Mouse (Mus musculus) intestine, postnatal 0 days (tissue): ENCODE data around the gene Foxf1. TPM values are rescaled to one million over a fixed set of nuclear protein-coding genes. Genes with fewer than 3 reads are reported as not detected.

Source experiments
- ATAC-seq: fragments of 200-750 bp; cut with Nextera tagmentation; 2 replicates; pipeline ENCODE4 v1.8.0; 2017; ENCODE audit warnings: mild to moderate bottlenecking, moderate TSS enrichment, moderate library complexity
- H3K27ac ChIP-seq: fragments of 300-500 bp; sonication (generic); 2 replicates; pipeline ENCODE4 v1.5.1; 2014; ENCODE audit warnings: mild to moderate bottlenecking, low read depth, low read length, moderate library complexity
- H3K27me3 ChIP-seq: fragments of 300-500 bp; sonication (generic); replicated peaks from 2 replicates; pipeline ENCODE4 v1.6.1; 2014; ENCODE audit warnings: low read length, mixed read lengths; ENCODE audit not compliant: control insufficient read depth, insufficient read depth
- H3K36me3 ChIP-seq: fragments of 300-500 bp; sonication (generic); 2 replicates; pipeline ENCODE4 v1.6.1; 2014; ENCODE audit warnings: mild to moderate bottlenecking, moderate library complexity; ENCODE audit not compliant: control insufficient read depth, insufficient read depth
- H3K4me1 ChIP-seq: fragments of 300-500 bp; sonication (generic); replicated peaks from 2 replicates; pipeline ENCODE4 v1.6.1; 2014; ENCODE audit warnings: antibody characterized with exemption, low read length, mixed read lengths; ENCODE audit not compliant: control insufficient read depth, insufficient read depth
- H3K4me2 ChIP-seq: fragments of 300-500 bp; sonication (generic); replicated peaks from 2 replicates; pipeline ENCODE4 v1.6.1; 2014; ENCODE audit warnings: low read depth, mild to moderate bottlenecking, moderate library complexity
- H3K4me3 ChIP-seq: fragments of 300-500 bp; sonication (generic); 2 replicates; pipeline ENCODE4 v1.5.1; 2014; ENCODE audit warnings: low read depth, low read length
- H3K9ac ChIP-seq: fragments of 300-500 bp; sonication (generic); 2 replicates; pipeline ENCODE4 v1.6.1; 2014; ENCODE audit warnings: mild to moderate bottlenecking, low read depth, low read length
- H3K9me3 ChIP-seq: fragments of 300-500 bp; sonication (generic); 2 replicates; pipeline ENCODE4 v1.6.1; 2016; ENCODE audit warnings: mixed run types; ENCODE audit not compliant: control insufficient read depth
- CTCF ChIP-seq: sonication (generic); IDR thresholded peaks from 2 replicates; pipeline ENCODE4 v1.5.1; 2016; ENCODE audit warnings: low read depth, mild to moderate bottlenecking, control low read depth, antibody characterized with exemption, moderate library complexity
- WGBS: fragments of 180-500 bp; shearing (Covaris S2); extraction: QIAGEN DNeasy Blood & Tissue Kit; methylation state at CpG from one replicate; pipeline ENCODE4 v1.1.7; 2014; 5-methylcytosine and 5-hydroxymethylcytosine counted together
- polyA plus RNA-seq: library from polyadenylated mRNA; unstranded; fragments of >200 nt; fragmentation: Nextera tagmentation; extraction: Ambion mirVana; gene quantifications from 2 replicates; pipeline ENCODE4 v1.2.1, GENCODE M21; 2015

Foxf1 gene
- polyA plus RNA-seq, 1 experiment from 2014 or later, result 50.1 TPM

- peak overlapping the region; percentile 84 for H3K4me2 ChIP-seq
- H3K4me3 ChIP-seq, result peak overlapping the region; percentile 65
- H3K36me3 ChIP-seq, result no peaks in the 10 kb centered on the region
- under 1% methylated on average over 49 of the region's 49 CpGs for WGBS
- H3K27me3 ChIP-seq, result peaks cover 94% of the 10 kb centered on the region
- no peak for ATAC-seq
- H3K9ac ChIP-seq, result peak overlapping the region; percentile 75
- H3K9me3 ChIP-seq, result no peaks in the 10 kb centered on the region
- no peaks in the 10 kb centered on the region for H3K4me1 ChIP-seq
- peak overlapping the region; percentile 87 for H3K27ac ChIP-seq
- no peak for TF ChIP-seq CTCF
Measured at GRCm38 (mm10) chr8:121080361-121081090, 3.7 kb upstream of the Foxf1 start.

GRCm38 (mm10) chr8:121081398-121081797 lies 2.8 kb upstream of the Foxf1 start:
- Histone ChIP-seq H3K9me3 (no peaks in the 10 kb centered on the region), H3K27me3 (peaks cover 96% of the 10 kb centered on the region), H3K4me1 (no peaks in the 10 kb centered on the region), H3K4me3 (peak overlapping the region; percentile 65), H3K27ac (peak overlapping the region; percentile 87), H3K9ac (peak overlapping the region; percentile 75), H3K36me3 (no peaks in the 10 kb centered on the region), H3K4me2 (peak overlapping the region; percentile 84)
- 7% methylated on average over 7 of the region's 7 CpGs for WGBS
- no peak for TF ChIP-seq CTCF
- ATAC-seq, result no peak

- H3K4me1 ChIP-seq, result no peaks in the 10 kb centered on the region
- peak overlapping the region; percentile 75 for H3K9ac ChIP-seq
- peak overlapping the region; percentile 84 for H3K4me2 ChIP-seq
- H3K36me3 ChIP-seq, result no peaks in the 10 kb centered on the region
- H3K27ac ChIP-seq, result peak overlapping the region; percentile 87
- ATAC-seq, result no peak
- no peaks in the 10 kb centered on the region for H3K9me3 ChIP-seq
- WGBS, result 1% methylated on average over 54 of the region's 57 CpGs
- TF ChIP-seq CTCF, result no peak
- peaks cover 91% of the 10 kb centered on the region for H3K27me3 ChIP-seq
- peak overlapping the region; percentile 65 for H3K4me3 ChIP-seq
Measured at GRCm38 (mm10) chr8:121082218-121083092, 1.7 kb upstream of the Foxf1 start.

- peak overlapping the region; percentile 87 for H3K27ac ChIP-seq
- ATAC-seq, result peak; percentile 56
- peak overlapping the region; percentile 84 for H3K4me2 ChIP-seq
- H3K9ac ChIP-seq, result peak overlapping the region; percentile 75
- H3K36me3 ChIP-seq, result no peaks in the 10 kb centered on the region
- H3K4me1 ChIP-seq, result no peaks in the 10 kb centered on the region
- peak overlapping the region; percentile 65 for H3K4me3 ChIP-seq
- no peak for TF ChIP-seq CTCF
- H3K27me3 ChIP-seq, result peaks cover 86% of the 10 kb centered on the region
- H3K9me3 ChIP-seq, result no peaks in the 10 kb centered on the region
- WGBS, result under 1% methylated on average over 89 of the region's 89 CpGs
Measured at GRCm38 (mm10) chr8:121083093-121083935, 872 bp upstream of the Foxf1 start.

- Histone ChIP-seq H3K4me3 (peak overlapping the region; percentile 65), H3K27me3 (peaks cover 87% of the 10 kb centered on the region), H3K36me3 (no peaks in the 10 kb centered on the region), H3K4me2 (peak overlapping the region; percentile 84), H3K9ac (peak overlapping the region; percentile 75), H3K4me1 (no peaks in the 10 kb centered on the region), H3K27ac (peak overlapping the region; percentile 87), H3K9me3 (no peaks in the 10 kb centered on the region)
- ATAC-seq, result no peak; the same call in 1 of the 2 replicates
- 0% methylated on average over 10 of the region's 27 CpGs for WGBS
- TF ChIP-seq CTCF, result no peak
Measured at GRCm38 (mm10) chr8:121083936-121084209, 313 bp upstream of the Foxf1 start.

GRCm38 (mm10) chr8:121085011-121085410 lies 825 bp downstream of the Foxf1 start:
- peak overlapping the region; percentile 87 for H3K27ac ChIP-seq
- H3K4me1 ChIP-seq, result no peaks in the 10 kb centered on the region
- peak overlapping the region; percentile 65 for H3K4me3 ChIP-seq
- no peak for TF ChIP-seq CTCF
- H3K4me2 ChIP-seq, result peak overlapping the region; percentile 84
- WGBS, result 4% methylated on average over 30 of the region's 30 CpGs
- H3K9me3 ChIP-seq, result no peaks in the 10 kb centered on the region
- H3K27me3 ChIP-seq, result peaks cover 87% of the 10 kb centered on the region
- peak overlapping the region; percentile 75 for H3K9ac ChIP-seq
- H3K36me3 ChIP-seq, result peaks cover 3% of the 10 kb centered on the region; the same call in 1 of the 2 replicates
- ATAC-seq, result no peak
